Mouse (Mus musculus): ENCODE results near the gene Pou2f1. TPM values are rescaled to one million over a fixed set of nuclear protein-coding genes. Genes with fewer than 3 reads are reported as not detected.
A peak's percentile ranks its signal among the peaks of the same experiment; 100 is the strongest.

The Pou2f1 gene
- total RNA-seq, 2 experiments from 2014 or later = 17.3 to 28.5 TPM

- no peak for ATAC-seq (replicated peaks; ENCODE audit: poor library complexity)
These were observed 120.2 kb downstream of the Pou2f1 start for GRCm38 (mm10) chr1:165882146-165882900.

GRCm38 (mm10) chr1:165878751-165879150 is 123.7 kb downstream of the Pou2f1 start:
- ATAC-seq (replicated peaks; ENCODE audit: poor library complexity) = peak; percentile 18; the same call in 1 of the 2 replicates

GRCm38 (mm10) chr1:165875520-165876284 is 126.8 kb downstream of the Pou2f1 start:
- ATAC-seq (replicated peaks; ENCODE audit: poor library complexity) = peak; percentile 81

- ATAC-seq (replicated peaks; ENCODE audit: poor library complexity) = no peak
These were observed 127.8 kb downstream of the Pou2f1 start for GRCm38 (mm10) chr1:165874645-165875044.

GRCm38 (mm10) chr1:165868659-165869058 is 133.8 kb downstream of the Pou2f1 start:
- peak; percentile 68 for ATAC-seq (replicated peaks; ENCODE audit: poor library complexity)

- no peak for ATAC-seq (replicated peaks; ENCODE audit: poor library complexity)
These were observed 135.7 kb downstream of the Pou2f1 start for GRCm38 (mm10) chr1:165866630-165867280.

GRCm38 (mm10) chr1:165864864-165865795 is 137.3 kb downstream of the Pou2f1 start:
- peak; percentile 54 for ATAC-seq (replicated peaks; ENCODE audit: poor library complexity)

- ATAC-seq (replicated peaks; ENCODE audit: poor library complexity) = no peak
These were observed 140.4 kb downstream of the Pou2f1 start for GRCm38 (mm10) chr1:165862059-165862458.

GRCm38 (mm10) chr1:165861235-165861609 is 141.3 kb downstream of the Pou2f1 start:
- no peak for ATAC-seq (replicated peaks; ENCODE audit: poor library complexity)

- no peak for ATAC-seq (replicated peaks; ENCODE audit: poor library complexity)
These were observed 141.9 kb downstream of the Pou2f1 start for GRCm38 (mm10) chr1:165860373-165861234.

GRCm38 (mm10) chr1:165858356-165858755 is 144.1 kb downstream of the Pou2f1 start:
- peak; percentile 58 for ATAC-seq (replicated peaks; ENCODE audit: poor library complexity)

- no peak for ATAC-seq (replicated peaks; ENCODE audit: poor library complexity)
These were observed 145.2 kb downstream of the Pou2f1 start for GRCm38 (mm10) chr1:165857279-165857678.

- ATAC-seq (replicated peaks; ENCODE audit: poor library complexity) = peak; percentile 35
These were observed 146.5 kb downstream of the Pou2f1 start for GRCm38 (mm10) chr1:165855759-165856545.

- peak; percentile 61 for ATAC-seq (replicated peaks; ENCODE audit: poor library complexity)
These were observed 148.6 kb downstream of the Pou2f1 start for GRCm38 (mm10) chr1:165853729-165854420.

- no peak for ATAC-seq (replicated peaks; ENCODE audit: poor library complexity)
These were observed 149.3 kb downstream of the Pou2f1 start for GRCm38 (mm10) chr1:165853131-165853721.

- no peak for ATAC-seq (replicated peaks; ENCODE audit: poor library complexity)
These were observed 150.3 kb downstream of the Pou2f1 start for GRCm38 (mm10) chr1:165852131-165852530.

Measured in megakaryocyte progenitor cell, adult 5-6 weeks (primary cell).